Mouse (Mus musculus): ENCODE data around the gene P2ry12. TPM values are rescaled to one million over a fixed set of nuclear protein-coding genes. Genes with fewer than 3 reads are reported as not detected.
A peak's percentile ranks its signal among the peaks of the same experiment; 100 is the strongest.

Gene P2ry12
- polyA plus RNA-seq, 1 experiment = 16.1 TPM

- Histone ChIP-seq H3K4me3 (replicated peaks; ENCODE audit: insufficient read depth, low read depth, low read length) (no peak overlapping the region), H3K27me3 (ENCODE audit: control insufficient read depth, insufficient read depth, low read length) (no peaks in the 10 kb centered on the region), H3K27ac (ENCODE audit: insufficient read depth, low read length) (no peak overlapping the region), H3K4me1 (ENCODE audit: control insufficient read depth, insufficient read depth, low read length) (no peaks in the 10 kb centered on the region)
- no peak for TF ChIP-seq POLR2A (IDR thresholded peaks at IDR 0.05; ENCODE audit: borderline replicate concordance, insufficient read depth, low read length)
- 79% methylated on average over 2 of the region's 2 CpGs for WGBS
- DNase-seq = no peak
Observed at GRCm38 (mm10) chr3:59290551-59290950, 27.9 kb upstream of the P2ry12 start.

GRCm38 (mm10) chr3:59278620-59279019, 15.9 kb upstream of the P2ry12 start:
- Histone ChIP-seq H3K4me3 (replicated peaks; ENCODE audit: insufficient read depth, low read depth, low read length) (no peak overlapping the region), H3K4me1 (ENCODE audit: control insufficient read depth, insufficient read depth, low read length) (no peaks in the 10 kb centered on the region), H3K27me3 (ENCODE audit: control insufficient read depth, insufficient read depth, low read length) (no peaks in the 10 kb centered on the region), H3K27ac (ENCODE audit: insufficient read depth, low read length) (no peak overlapping the region)
- TF ChIP-seq POLR2A (IDR thresholded peaks at IDR 0.05; ENCODE audit: borderline replicate concordance, insufficient read depth, low read length) = no peak
- no peak for TF ChIP-seq CTCF (IDR thresholded peaks at IDR 0.05; ENCODE audit: borderline replicate concordance, insufficient read depth, low read depth, low read length)
- no peak for DNase-seq

GRCm38 (mm10) chr3:59278254-59278533, 15.5 kb upstream of the P2ry12 start:
- 89% methylated on average over 3 of the region's 3 CpGs for WGBS
- no peak overlapping the region for H3K27ac ChIP-seq (ENCODE audit: insufficient read depth, low read length)
- no peaks in the 10 kb centered on the region for H3K27me3 ChIP-seq (ENCODE audit: control insufficient read depth, insufficient read depth, low read length)
- TF ChIP-seq CTCF (IDR thresholded peaks at IDR 0.05; ENCODE audit: borderline replicate concordance, insufficient read depth, low read depth, low read length) (no peak), POLR2A (IDR thresholded peaks at IDR 0.05; ENCODE audit: borderline replicate concordance, insufficient read depth, low read length) (no peak)
- no peak overlapping the region for H3K4me3 ChIP-seq (replicated peaks; ENCODE audit: insufficient read depth, low read depth, low read length)
- no peaks in the 10 kb centered on the region for H3K4me1 ChIP-seq (ENCODE audit: control insufficient read depth, insufficient read depth, low read length)
- no peak for DNase-seq

- Histone ChIP-seq H3K4me3 (replicated peaks; ENCODE audit: insufficient read depth, low read depth, low read length) (no peak overlapping the region), H3K4me1 (ENCODE audit: control insufficient read depth, insufficient read depth, low read length) (no peaks in the 10 kb centered on the region), H3K27ac (ENCODE audit: insufficient read depth, low read length) (no peak overlapping the region), H3K27me3 (ENCODE audit: control insufficient read depth, insufficient read depth, low read length) (no peaks in the 10 kb centered on the region)
- no peak for TF ChIP-seq CTCF (IDR thresholded peaks at IDR 0.05; ENCODE audit: borderline replicate concordance, insufficient read depth, low read depth, low read length)
- no peak for TF ChIP-seq POLR2A (IDR thresholded peaks at IDR 0.05; ENCODE audit: borderline replicate concordance, insufficient read depth, low read length)
- 24% methylated on average over 3 of the region's 3 CpGs for WGBS
- DNase-seq = no peak
Observed at GRCm38 (mm10) chr3:59277502-59278253, 15.0 kb upstream of the P2ry12 start.

GRCm38 (mm10) chr3:59270811-59271210, 8.1 kb upstream of the P2ry12 start:
- no peak for TF ChIP-seq CTCF (IDR thresholded peaks at IDR 0.05; ENCODE audit: borderline replicate concordance, insufficient read depth, low read depth, low read length)
- no peak for TF ChIP-seq POLR2A (IDR thresholded peaks at IDR 0.05; ENCODE audit: borderline replicate concordance, insufficient read depth, low read length)
- 41% methylated on average over 6 of the region's 6 CpGs for WGBS
- peak; percentile 35 to 45 for DNase-seq

GRCm38 (mm10) chr3:59263988-59264387, 1.3 kb upstream of the P2ry12 start:
- no peak for TF ChIP-seq CTCF (IDR thresholded peaks at IDR 0.05; ENCODE audit: borderline replicate concordance, insufficient read depth, low read depth, low read length)
- no peak for TF ChIP-seq POLR2A (IDR thresholded peaks at IDR 0.05; ENCODE audit: borderline replicate concordance, insufficient read depth, low read length)
- H3K27ac ChIP-seq (ENCODE audit: insufficient read depth, low read length) = no peak overlapping the region

More at GRCm38 (mm10) chr3:59270811-59271210, 8.1 kb upstream of the P2ry12 start:
- H3K4me1 ChIP-seq (ENCODE audit: control insufficient read depth, insufficient read depth, low read length) = no peaks in the 10 kb centered on the region; the same call in 1 of the 2 replicates
- H3K27me3 ChIP-seq (ENCODE audit: control insufficient read depth, insufficient read depth, low read length) = no peaks in the 10 kb centered on the region
- H3K27ac ChIP-seq (ENCODE audit: insufficient read depth, low read length) = no peak overlapping the region
- H3K4me3 ChIP-seq (replicated peaks; ENCODE audit: insufficient read depth, low read depth, low read length) = no peak overlapping the region

GRCm38 (mm10) chr3:59263417-59263816, 746 bp upstream of the P2ry12 start:
- Histone ChIP-seq H3K4me1 (ENCODE audit: control insufficient read depth, insufficient read depth, low read length) (no peaks in the 10 kb centered on the region), H3K4me3 (replicated peaks; ENCODE audit: insufficient read depth, low read depth, low read length) (no peak overlapping the region), H3K27ac (ENCODE audit: insufficient read depth, low read length) (no peak overlapping the region), H3K27me3 (ENCODE audit: control insufficient read depth, insufficient read depth, low read length) (no peaks in the 10 kb centered on the region)
- TF ChIP-seq CTCF (IDR thresholded peaks at IDR 0.05; ENCODE audit: borderline replicate concordance, insufficient read depth, low read depth, low read length) (no peak), POLR2A (IDR thresholded peaks at IDR 0.05; ENCODE audit: borderline replicate concordance, insufficient read depth, low read length) (no peak)
- WGBS = 98% methylated on average over 2 of the region's 2 CpGs
- DNase-seq = no peak

More at GRCm38 (mm10) chr3:59263988-59264387, 1.3 kb upstream of the P2ry12 start:
- Histone ChIP-seq H3K4me1 (ENCODE audit: control insufficient read depth, insufficient read depth, low read length) (no peaks in the 10 kb centered on the region), H3K27me3 (ENCODE audit: control insufficient read depth, insufficient read depth, low read length) (no peaks in the 10 kb centered on the region), H3K4me3 (replicated peaks; ENCODE audit: insufficient read depth, low read depth, low read length) (no peak overlapping the region)
- 79% methylated on average over 3 of the region's 3 CpGs for WGBS
- no peak for DNase-seq

GRCm38 (mm10) chr3:59261709-59262472, 780 bp downstream of the P2ry12 start:
- no peak overlapping the region for H3K4me3 ChIP-seq (replicated peaks; ENCODE audit: insufficient read depth, low read depth, low read length)
- WGBS = 64% methylated on average over 9 of the region's 9 CpGs
- H3K4me1 ChIP-seq (ENCODE audit: control insufficient read depth, insufficient read depth, low read length) = no peaks in the 10 kb centered on the region
- H3K27me3 ChIP-seq (ENCODE audit: control insufficient read depth, insufficient read depth, low read length) = no peaks in the 10 kb centered on the region
- TF ChIP-seq CTCF (IDR thresholded peaks at IDR 0.05; ENCODE audit: borderline replicate concordance, insufficient read depth, low read depth, low read length) (no peak), POLR2A (IDR thresholded peaks at IDR 0.05; ENCODE audit: borderline replicate concordance, insufficient read depth, low read length) (no peak)
- DNase-seq = no peak
- no peak overlapping the region for H3K27ac ChIP-seq (ENCODE audit: insufficient read depth, low read length)

Data from cerebellum, adult 2 months (tissue).